Mouse (Mus musculus): ENCODE data around the gene Pkhd1. TPM values are rescaled to one million over a fixed set of nuclear protein-coding genes. Genes with fewer than 3 reads are reported as not detected.

Pkhd1 gene
- polyA plus RNA-seq, 1 experiment = not detected

DNA sequence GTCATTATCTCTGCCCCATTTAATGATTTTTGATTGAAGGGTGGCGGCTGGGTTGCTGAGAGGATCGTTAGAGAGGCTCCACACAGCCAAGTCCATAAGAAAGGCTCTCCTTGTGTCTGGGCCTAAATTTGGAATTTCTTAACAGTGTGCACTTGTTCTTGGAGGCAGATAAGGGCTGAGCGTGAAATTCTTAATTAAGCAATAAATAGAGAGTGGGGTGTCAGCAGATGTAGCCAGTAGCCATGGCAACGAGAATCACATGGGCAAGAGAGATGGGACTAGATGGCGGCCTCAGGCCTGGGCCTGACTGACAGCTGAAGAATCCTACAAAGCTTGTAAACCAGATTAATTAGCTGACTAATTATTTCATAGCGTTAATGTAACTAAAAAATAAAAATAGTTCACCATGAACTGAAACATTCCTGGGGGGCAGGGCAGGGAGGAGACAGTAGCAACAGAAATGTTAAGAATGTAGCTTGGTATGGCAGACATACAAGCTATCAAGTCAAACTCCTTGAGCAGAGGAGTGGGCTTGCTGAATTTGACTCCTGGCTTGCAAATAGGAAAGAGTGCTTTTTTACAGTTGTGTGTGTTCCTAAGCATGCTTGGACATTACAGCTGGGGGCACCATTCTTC lies 314.8 kb downstream of the Pkhd1 start:
- TF ChIP-seq POLR2A (IDR thresholded peaks at IDR 0.05; ENCODE audit: borderline replicate concordance, control insufficient read depth, low read depth, low read length) = no peak
- TF ChIP-seq CTCF (IDR thresholded peaks at IDR 0.05; ENCODE audit: control insufficient read depth, insufficient read depth, low read length) = no peak
- WGBS = 71% methylated on average over 6 of the region's 6 CpGs

GRCm38 (mm10) chr1:20302187-20302942 lies 315.5 kb downstream of the Pkhd1 start:
- TF ChIP-seq CTCF (IDR thresholded peaks at IDR 0.05; ENCODE audit: control insufficient read depth, insufficient read depth, low read length) (no peak), POLR2A (IDR thresholded peaks at IDR 0.05; ENCODE audit: borderline replicate concordance, control insufficient read depth, low read depth, low read length) (no peak)
- H3K27ac ChIP-seq (ENCODE audit: control insufficient read depth, insufficient read depth, low read depth, low read length, poor library complexity) = no peak overlapping the region
- 80% methylated on average over 8 of the region's 8 CpGs for WGBS
- H3K4me1 ChIP-seq (ENCODE audit: control insufficient read depth, insufficient read depth, low read length) = no peaks in the 10 kb centered on the region
- no peak overlapping the region for H3K4me3 ChIP-seq (replicated peaks; ENCODE audit: control insufficient read depth, low read depth, low read length)

More for the DNA sequence above, 314.8 kb downstream of the Pkhd1 start:
- Histone ChIP-seq H3K27ac (ENCODE audit: control insufficient read depth, insufficient read depth, low read depth, low read length, poor library complexity) (no peak overlapping the region), H3K4me1 (ENCODE audit: control insufficient read depth, insufficient read depth, low read length) (no peaks in the 10 kb centered on the region), H3K4me3 (replicated peaks; ENCODE audit: control insufficient read depth, low read depth, low read length) (no peak overlapping the region)

- TF ChIP-seq POLR2A (IDR thresholded peaks at IDR 0.05; ENCODE audit: borderline replicate concordance, control insufficient read depth, low read depth, low read length) = no peak
- no peak for TF ChIP-seq CTCF (IDR thresholded peaks at IDR 0.05; ENCODE audit: control insufficient read depth, insufficient read depth, low read length)
- Histone ChIP-seq H3K27ac (ENCODE audit: control insufficient read depth, insufficient read depth, low read depth, low read length, poor library complexity) (no peak overlapping the region), H3K4me1 (ENCODE audit: control insufficient read depth, insufficient read depth, low read length) (no peaks in the 10 kb centered on the region), H3K4me3 (replicated peaks; ENCODE audit: control insufficient read depth, low read depth, low read length) (no peak overlapping the region)
- WGBS = 73% methylated on average over 3 of the region's 3 CpGs
Observed at GRCm38 (mm10) chr1:20301631-20302030, 316.2 kb downstream of the Pkhd1 start.

DNA sequence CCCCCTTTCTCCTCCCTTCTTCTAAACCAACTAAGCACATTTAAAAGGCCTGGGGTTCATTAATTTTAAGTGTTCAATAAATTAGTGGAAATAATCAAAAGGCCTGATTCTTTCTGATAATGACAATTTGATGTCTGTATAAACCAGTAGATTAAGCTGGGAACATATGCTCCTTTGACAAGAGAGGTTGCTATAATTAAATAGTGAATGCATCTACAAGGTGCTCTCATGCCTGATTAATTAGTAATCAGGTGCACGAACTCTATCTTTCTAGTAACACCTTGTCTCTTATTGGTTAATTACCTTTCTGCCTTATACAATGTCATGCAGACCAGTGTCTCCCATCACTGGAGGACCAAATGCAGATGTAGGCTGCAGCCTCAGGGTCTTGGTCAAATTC lies 329.2 kb downstream of the Pkhd1 start:
- Histone ChIP-seq H3K4me3 (replicated peaks; ENCODE audit: control insufficient read depth, low read depth, low read length) (no peak overlapping the region), H3K4me1 (ENCODE audit: control insufficient read depth, insufficient read depth, low read length) (no peaks in the 10 kb centered on the region), H3K27ac (ENCODE audit: control insufficient read depth, insufficient read depth, low read depth, low read length, poor library complexity) (no peak overlapping the region)
- 88% methylated on average over 1 of the region's 1 CpGs for WGBS
- no peak for TF ChIP-seq POLR2A (IDR thresholded peaks at IDR 0.05; ENCODE audit: borderline replicate concordance, control insufficient read depth, low read depth, low read length)
- TF ChIP-seq CTCF (IDR thresholded peaks at IDR 0.05; ENCODE audit: control insufficient read depth, insufficient read depth, low read length) = no peak

DNA sequence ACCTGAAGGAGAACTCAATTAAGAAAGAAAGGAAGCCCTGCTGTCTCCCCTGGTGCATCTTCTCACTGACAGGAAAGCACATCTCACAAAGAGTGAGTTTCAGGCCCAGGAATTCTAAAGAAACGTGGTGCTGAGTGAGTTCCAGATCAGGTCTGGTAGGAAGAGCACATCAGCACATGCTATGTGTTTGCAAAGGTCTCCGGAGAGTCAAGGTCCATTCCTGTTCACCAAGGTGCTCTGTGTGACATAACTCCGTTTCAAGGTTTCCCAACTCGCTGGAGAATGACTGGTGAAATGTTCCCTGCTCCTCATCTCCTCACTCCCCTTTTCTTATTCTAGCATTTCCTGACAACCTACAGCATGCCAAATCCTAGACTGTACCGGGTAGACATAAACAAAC lies 357.5 kb downstream of the Pkhd1 start:
- WGBS = 65% methylated on average over 5 of the region's 5 CpGs
- Histone ChIP-seq H3K4me1 (ENCODE audit: control insufficient read depth, insufficient read depth, low read length) (no peaks in the 10 kb centered on the region), H3K27ac (ENCODE audit: control insufficient read depth, insufficient read depth, low read depth, low read length, poor library complexity) (no peak overlapping the region), H3K4me3 (replicated peaks; ENCODE audit: control insufficient read depth, low read depth, low read length) (no peak overlapping the region)
- TF ChIP-seq POLR2A (IDR thresholded peaks at IDR 0.05; ENCODE audit: borderline replicate concordance, control insufficient read depth, low read depth, low read length) (no peak), CTCF (IDR thresholded peaks at IDR 0.05; ENCODE audit: control insufficient read depth, insufficient read depth, low read length) (no peak)

DNA sequence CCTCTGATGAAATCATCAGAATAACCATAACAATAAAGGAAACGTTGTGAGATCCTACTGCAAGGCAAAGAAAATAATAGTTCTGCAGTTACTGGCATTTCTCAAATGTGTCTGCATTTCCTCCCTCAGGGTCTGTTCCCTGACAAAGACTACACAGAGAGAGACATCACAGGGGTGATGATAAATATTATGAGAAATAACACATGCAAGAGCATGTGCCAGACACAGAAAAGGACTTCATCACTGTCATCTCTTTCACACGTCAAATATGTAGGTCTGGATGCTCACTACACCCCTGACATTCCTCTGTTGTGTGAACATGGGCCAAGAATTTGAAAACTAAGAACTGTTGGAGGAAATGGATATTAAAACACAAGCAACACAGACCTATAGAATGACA lies 369.7 kb downstream of the Pkhd1 start:
- 51% methylated on average over 2 of the region's 2 CpGs for WGBS
- TF ChIP-seq POLR2A (IDR thresholded peaks at IDR 0.05; ENCODE audit: borderline replicate concordance, control insufficient read depth, low read depth, low read length) (no peak), CTCF (IDR thresholded peaks at IDR 0.05; ENCODE audit: control insufficient read depth, insufficient read depth, low read length) (no peak)
- no peak overlapping the region for H3K27ac ChIP-seq (ENCODE audit: control insufficient read depth, insufficient read depth, low read depth, low read length, poor library complexity)
- no peak overlapping the region for H3K4me3 ChIP-seq (replicated peaks; ENCODE audit: control insufficient read depth, low read depth, low read length)
- no peaks in the 10 kb centered on the region for H3K4me1 ChIP-seq (ENCODE audit: control insufficient read depth, insufficient read depth, low read length)

GRCm38 (mm10) chr1:20216681-20217080 lies 401.2 kb downstream of the Pkhd1 start:
- no peak overlapping the region for H3K27ac ChIP-seq (ENCODE audit: control insufficient read depth, insufficient read depth, low read depth, low read length, poor library complexity)
- H3K4me1 ChIP-seq (ENCODE audit: control insufficient read depth, insufficient read depth, low read length) = no peaks in the 10 kb centered on the region
- TF ChIP-seq CTCF (IDR thresholded peaks at IDR 0.05; ENCODE audit: control insufficient read depth, insufficient read depth, low read length) (no peak), POLR2A (IDR thresholded peaks at IDR 0.05; ENCODE audit: borderline replicate concordance, control insufficient read depth, low read depth, low read length) (no peak)
- no peak overlapping the region for H3K4me3 ChIP-seq (replicated peaks; ENCODE audit: control insufficient read depth, low read depth, low read length)
- whole genome bisulfite sequencing = 59% methylated on average over 1 of the region's 1 CpGs

GRCm38 (mm10) chr1:20190444-20190843 lies 427.4 kb downstream of the Pkhd1 start:
- TF ChIP-seq POLR2A (IDR thresholded peaks at IDR 0.05; ENCODE audit: borderline replicate concordance, control insufficient read depth, low read depth, low read length) (no peak), CTCF (IDR thresholded peaks at IDR 0.05; ENCODE audit: control insufficient read depth, insufficient read depth, low read length) (no peak)
- WGBS = 62% methylated on average over 9 of the region's 9 CpGs

More at GRCm38 (mm10) chr1:20190444-20190843, 427.4 kb downstream of the Pkhd1 start:
- H3K27ac ChIP-seq (ENCODE audit: control insufficient read depth, insufficient read depth, low read depth, low read length, poor library complexity) = no peak overlapping the region
- H3K4me3 ChIP-seq (replicated peaks; ENCODE audit: control insufficient read depth, low read depth, low read length) = no peak overlapping the region
- H3K4me1 ChIP-seq (ENCODE audit: control insufficient read depth, insufficient read depth, low read length) = no peaks in the 10 kb centered on the region
